Mouse (Mus musculus) myocyte (in vitro differentiated cells): ENCODE results near the gene Hist1h3f.

ENCODE experiments used
- E2F4 ChIP-seq: IDR thresholded peaks from one replicate; pipeline ENCODE4 v1.6.1; 2011; ENCODE audit warnings: mild to moderate bottlenecking, control low read depth, moderate library complexity; ENCODE audit not compliant: insufficient read depth
- MYOD1 ChIP-seq, 3 experiments: IDR thresholded peaks; one replicate each; pipeline ENCODE4 v1.6.1; 2011; ENCODE audit warnings: control low read depth in 2 of 3, low read depth in 2 of 3, mild to moderate bottlenecking in 2 of 3, moderate library complexity in 1 of 3; ENCODE audit not compliant: insufficient read length in 2 of 3, control insufficient read depth in 1 of 3
- MYOG ChIP-seq, 3 experiments: IDR thresholded peaks; one replicate each; pipeline ENCODE4 v1.6.1; 2011; ENCODE audit warnings: control low read depth in 2 of 3, low read depth in 2 of 3, mild to moderate bottlenecking in 2 of 3; ENCODE audit not compliant: insufficient read length in 2 of 3, control insufficient read depth in 1 of 3, insufficient read depth in 1 of 3
- POLR2A ChIP-seq: IDR thresholded peaks from one replicate; pipeline ENCODE4 v1.6.1; 2011; ENCODE audit warnings: low read depth, mild to moderate bottlenecking, control low read depth, moderate library complexity; ENCODE audit not compliant: insufficient read length
- POLR2AphosphoS2 ChIP-seq: IDR thresholded peaks from one replicate; pipeline ENCODE4 v1.6.1; 2011; ENCODE audit warnings: low read depth, control low read depth; ENCODE audit not compliant: insufficient read length
- REST ChIP-seq: IDR thresholded peaks from one replicate; pipeline ENCODE4 v1.6.1; 2011; ENCODE audit warnings: mild to moderate bottlenecking, control low read depth, moderate library complexity; ENCODE audit not compliant: insufficient read depth, insufficient read length
- TCF12 ChIP-seq: IDR thresholded peaks from one replicate; pipeline ENCODE4 v1.6.1; 2011; ENCODE audit warnings: mild to moderate bottlenecking, control low read depth; ENCODE audit not compliant: poor library complexity, insufficient read depth, severe bottlenecking
- USF1 ChIP-seq: IDR thresholded peaks from one replicate; pipeline ENCODE4 v1.6.1; 2011; ENCODE audit warnings: low read depth, mild to moderate bottlenecking, control low read depth, moderate library complexity

GRCm38 (mm10) chr13:23550761-23551145, 6.9 kb downstream of the Hist1h3f start:
- TF ChIP-seq POLR2A (no peak), POLR2AphosphoS2 (peak; percentile 47), E2F4 (no peak), MYOG (IDR thresholded peaks at IDR 0.05; ENCODE audit: control insufficient read depth in 1 of 3, insufficient read depth in 1 of 3, insufficient read length in 2 of 3, low read depth in 2 of 3) (no peak), TCF12 (no peak), REST (no peak), USF1 (no peak), MYOD1 (IDR thresholded peaks at IDR 0.05; ENCODE audit: control insufficient read depth in 1 of 3, insufficient read length in 2 of 3, low read depth in 2 of 3) (no peak)
